Mouse (Mus musculus) hindlimb bud, embryonic 11.5 days (tissue): ENCODE data around the gene Vrk1.

Experiments
- DNase-seq: peaks from one replicate; pipeline ENCODE4 v3.0.0-alpha.2; 2012; ENCODE audit warnings: low read depth, low spot score; ENCODE audit errors: extremely low spot score

Vrk1 gene

DNA sequence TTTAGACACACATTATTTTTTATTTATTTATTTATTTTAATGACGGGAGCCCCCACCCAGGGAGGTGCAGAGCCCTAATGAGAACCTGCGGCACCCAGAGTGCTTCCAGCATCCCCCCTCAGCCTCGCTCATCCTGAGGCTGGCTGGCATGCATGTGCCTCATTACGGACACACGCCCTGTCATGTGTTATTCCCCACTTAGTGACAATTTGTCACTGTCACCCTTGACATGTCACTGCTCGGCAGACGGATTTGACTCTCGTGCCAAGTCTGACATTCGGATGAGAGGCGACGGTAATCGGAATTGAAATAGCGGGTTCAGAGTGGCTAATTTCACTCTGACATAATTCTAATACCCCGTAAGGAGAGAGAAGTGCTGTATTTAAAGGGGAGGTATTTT lies 97.2 kb downstream of the Vrk1 start:
- no peak for DNase-seq

DNA sequence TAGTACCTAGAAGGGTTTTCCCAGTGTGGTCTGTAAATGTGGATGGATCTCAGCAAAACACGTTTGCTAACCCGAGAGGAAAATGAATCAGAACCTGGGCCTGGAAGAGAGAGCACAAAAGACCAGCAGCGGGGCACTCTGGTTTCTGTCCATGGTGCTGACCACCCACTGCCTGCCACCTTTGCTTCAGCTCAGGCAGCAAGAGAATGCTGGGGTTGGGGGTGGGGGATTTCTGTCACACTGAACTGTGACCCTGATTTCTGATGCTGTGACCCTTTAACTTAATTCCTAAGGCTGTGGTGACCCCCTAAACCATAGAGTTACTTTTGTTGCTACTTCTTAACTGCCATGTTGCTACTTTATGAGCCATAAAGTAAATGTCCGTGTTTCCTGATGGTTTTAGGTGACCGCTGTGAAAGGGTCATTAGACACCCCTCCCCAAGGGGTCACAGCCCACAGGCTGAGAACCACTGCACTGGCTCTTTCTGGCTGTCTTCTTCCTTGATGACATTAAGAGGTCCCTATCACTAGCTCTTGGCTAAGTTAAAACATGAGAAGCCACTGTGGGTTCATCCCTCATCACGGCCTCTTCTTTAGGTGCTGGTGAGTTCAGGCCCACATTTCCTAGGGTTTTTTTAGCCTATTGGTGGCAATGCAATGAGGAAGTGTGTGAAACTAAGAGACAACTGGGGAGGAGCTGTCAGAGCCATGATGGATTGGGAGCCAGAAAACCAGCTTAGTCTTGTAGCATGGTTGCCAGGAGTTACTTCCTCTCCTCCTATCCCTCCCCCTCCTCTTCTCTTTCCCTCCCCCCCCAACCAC lies 105.3 kb downstream of the Vrk1 start:
- peak; percentile 61 for DNase-seq

GRCm38 (mm10) chr12:106115892-106116206 lies 105.8 kb downstream of the Vrk1 start:
- no peak for DNase-seq

GRCm38 (mm10) chr12:106123276-106123675 lies 113.2 kb downstream of the Vrk1 start:
- no peak for DNase-seq

GRCm38 (mm10) chr12:106124581-106124980 lies 114.6 kb downstream of the Vrk1 start:
- no peak for DNase-seq
